Mouse (Mus musculus) liver, embryonic 16.5 days (tissue): ENCODE data around the gene Kif4. TPM values are rescaled to one million over a fixed set of nuclear protein-coding genes. Genes with fewer than 3 reads are reported as not detected.

Experiments
- polyA plus RNA-seq: library from polyadenylated mRNA; unstranded; fragments of >200 nt; fragmentation: Nextera tagmentation; extraction: Ambion mirVana; gene quantifications from 2 replicates; pipeline ENCODE4 v1.2.1, GENCODE M21; 2015

The Kif4 gene
- polyA plus RNA-seq, 1 experiment from 2014 or later: 21.2 TPM

Other genes starting within 250 kb of the Kif4 start
- not detected in 2 replicates for gene Otud6a, start 196.7 kb upstream of the Kif4 start, polyA plus RNA-seq
- 0.09 and 0.18 TPM in 2 replicates for gene Awat2, start 183.0 kb upstream of the Kif4 start, polyA plus RNA-seq
- 11.3 and 11.9 TPM in 2 replicates for gene Igbp1, start 131.4 kb upstream of the Kif4 start, polyA plus RNA-seq
- not detected in 2 replicates for gene Dgat2l6, start 100.9 kb upstream of the Kif4 start, polyA plus RNA-seq
- not detected in 2 replicates for gene Awat1, start 53.5 kb upstream of the Kif4 start, polyA plus RNA-seq
- 0.74 TPM in 2 replicates for gene P2ry4, start 30.9 kb upstream of the Kif4 start, polyA plus RNA-seq
- not detected in 2 replicates for gene Arr3, start 20.2 kb upstream of the Kif4 start, polyA plus RNA-seq
- 49.4 and 56.1 TPM in 2 replicates for gene Pdzd11, start 831 bp downstream of the Kif4 start, polyA plus RNA-seq
- 0.08 TPM in 1 of 2 replicates, not detected in the other for gene Gdpd2, start 104.1 kb downstream of the Kif4 start, polyA plus RNA-seq
- 0.72 and 0.79 TPM in 2 replicates for gene Dlg3, start 142.0 kb downstream of the Kif4 start, polyA plus RNA-seq